Comparison of ENCODE assay signal across 11 mouse cellular contexts in genomic region chr6:87335935-87336295, GRCm38 (mm10). TPM values are rescaled to one million over a fixed set of nuclear protein-coding genes. Genes with fewer than 3 reads are reported as not detected.
A peak's percentile ranks its signal among the peaks of the same experiment; 100 is the strongest.
DNase-seq lines count a peak whose midpoint lies in the region; ATAC-seq lines count a peak whose summit lies in the region.
"Had no signal": no experiment of that assay in that cellular context is flagged by ENCODE, and none has a peak within 500 bp of the region (broad histone marks: within the 10 kb centered on the region; RNA-seq: fewer than 3 reads in every experiment).

No protein-coding gene starts in this region.

- H3K27me3 ChIP-seq in hindbrain, embryonic 16.5 days (replicated peaks; ENCODE audit: control insufficient read depth, insufficient read depth, low read length) = no peaks in the 10 kb centered on the region
- peaks cover 21% of the 10 kb centered on the region for H3K27me3 ChIP-seq in hindbrain, embryonic 10.5 days (ENCODE audit: insufficient read depth, poor library complexity, severe bottlenecking)
- peaks cover 4% of the 10 kb centered on the region; the same call in 1 of the 2 replicates for H3K27me3 ChIP-seq in embryonic facial prominence, embryonic 10.5 days (replicated peaks; ENCODE audit: low read depth, poor library complexity, severe bottlenecking)
- H3K27me3 ChIP-seq in forebrain, embryonic 16.5 days (replicated peaks; ENCODE audit: control insufficient read depth, insufficient read depth, low read length) = no peaks in the 10 kb centered on the region

- peak overlapping the region; percentile 93 for H3K4me2 ChIP-seq in hindbrain, embryonic 16.5 days (ENCODE audit: low read length)
- H3K4me2 ChIP-seq in forebrain, embryonic 16.5 days (ENCODE audit: low read length) = peak overlapping the region; percentile 98; the same call in 1 of the 2 replicates

- DNase-seq in hindbrain, embryonic 10.5 days (ENCODE audit: low spot score) = no peak
- no peak for DNase-seq in embryonic facial prominence, embryonic 10.5 days (ENCODE audit: low spot score)
- peak; percentile 70 for DNase-seq in lung, postnatal 36 days
- DNase-seq in gastrocnemius, adult 18-20 months (ENCODE audit: low spot score) = no peak
- no peak for DNase-seq in right cerebral cortex, postnatal 14 days
- DNase-seq in adrenal gland, postnatal 14 days = no peak

- ATAC-seq in hindbrain, embryonic 16.5 days = no peak
- peak; percentile 18 for ATAC-seq in forebrain, embryonic 16.5 days

- no peaks in the 10 kb centered on the region for H3K9me3 ChIP-seq in hindbrain, embryonic 16.5 days (ENCODE audit: control insufficient read depth, low read length)
- H3K9me3 ChIP-seq in hindbrain, embryonic 10.5 days = no peaks in the 10 kb centered on the region
- no peaks in the 10 kb centered on the region for H3K9me3 ChIP-seq in embryonic facial prominence, embryonic 10.5 days
- no peaks in the 10 kb centered on the region for H3K9me3 ChIP-seq in forebrain, embryonic 16.5 days (ENCODE audit: control insufficient read depth, low read length)
- H3K9me3 ChIP-seq: midbrain, embryonic 12.5 days had no signal

- no peak overlapping the region for H3K9ac ChIP-seq in hindbrain, embryonic 16.5 days (ENCODE audit: low read depth, low read length)
- H3K9ac ChIP-seq in forebrain, embryonic 16.5 days (replicated peaks; ENCODE audit: low read depth, low read length) = no peak overlapping the region

- peak overlapping the region; percentile 84 for H3K4me3 ChIP-seq in hindbrain, embryonic 16.5 days (ENCODE audit: low read length)
- H3K4me3 ChIP-seq in hindbrain, embryonic 10.5 days = no peak overlapping the region
- H3K4me3 ChIP-seq in embryonic facial prominence, embryonic 10.5 days = 0 out of 2 replicates have a peak overlapping the region, but pooled peaks have one; percentile 83
- no peak overlapping the region; the same call in 1 of the 2 replicates for H3K4me3 ChIP-seq in forebrain, embryonic 16.5 days (replicated peaks; ENCODE audit: low read length)

- WGBS in hindbrain, embryonic 16.5 days = 35% methylated on average over 6 of the region's 6 CpGs
- WGBS in hindbrain, embryonic 10.5 days = 37% methylated on average over 6 of the region's 6 CpGs
- 33% methylated on average over 6 of the region's 6 CpGs for WGBS in embryonic facial prominence, embryonic 10.5 days
- WGBS in forebrain, embryonic 16.5 days = 31% methylated on average over 6 of the region's 6 CpGs

- H3K27ac ChIP-seq in hindbrain, embryonic 16.5 days (ENCODE audit: low read depth, low read length) = no peak overlapping the region
- H3K27ac ChIP-seq in hindbrain, embryonic 10.5 days = no peak overlapping the region
- no peak overlapping the region for H3K27ac ChIP-seq in embryonic facial prominence, embryonic 10.5 days (replicated peaks)
- no peak overlapping the region for H3K27ac ChIP-seq in forebrain, embryonic 16.5 days (ENCODE audit: low read length)

- no peaks in the 10 kb centered on the region for H3K36me3 ChIP-seq in hindbrain, embryonic 16.5 days (ENCODE audit: control insufficient read depth, insufficient read depth, low read length)
- no peaks in the 10 kb centered on the region for H3K36me3 ChIP-seq in hindbrain, embryonic 10.5 days
- no peaks in the 10 kb centered on the region for H3K36me3 ChIP-seq in embryonic facial prominence, embryonic 10.5 days (replicated peaks)
- no peaks in the 10 kb centered on the region for H3K36me3 ChIP-seq in forebrain, embryonic 16.5 days (ENCODE audit: control insufficient read depth, insufficient read depth)
- H3K36me3 ChIP-seq: midbrain, embryonic 12.5 days had no signal

- peaks cover 9% of the 10 kb centered on the region for H3K4me1 ChIP-seq in hindbrain, embryonic 16.5 days (ENCODE audit: control insufficient read depth, insufficient read depth, low read depth, low read length)
- peaks cover 30% of the 10 kb centered on the region for H3K4me1 ChIP-seq in hindbrain, embryonic 10.5 days (replicated peaks)
- peaks cover 26% of the 10 kb centered on the region for H3K4me1 ChIP-seq in embryonic facial prominence, embryonic 10.5 days
- H3K4me1 ChIP-seq in forebrain, embryonic 16.5 days (replicated peaks; ENCODE audit: control insufficient read depth, insufficient read depth, low read length) = peaks cover 18% of the 10 kb centered on the region

RNA-seq across cellular contexts. Expression of gene Antxr1, which starts 0.3 kb away (rescaled TPM):
- 4.4 and 5.3 TPM in 2 replicates for polyA plus RNA-seq in hindbrain, embryonic 16.5 days (2015; fragmentation: Nextera tagmentation; extraction: Ambion mirVana)
- 2.8 and 4.0 TPM in 2 replicates for polyA plus RNA-seq in hindbrain, embryonic 10.5 days (2016; fragmentation: Nextera tagmentation; extraction: Ambion mirVana)
- polyA plus RNA-seq in embryonic facial prominence, embryonic 10.5 days (2016; fragmentation: Nextera tagmentation; extraction: Ambion mirVana) = 4.8 and 6.2 TPM in 2 replicates
- 3.1 and 3.2 TPM in 2 replicates for polyA plus RNA-seq in forebrain, embryonic 16.5 days (2015; fragmentation: Nextera tagmentation; extraction: Ambion mirVana)
- total RNA-seq in gastrocnemius, adult 18-20 months (2021) = 1 to 10 TPM; 5.7 to 7.3 TPM
- total RNA-seq in adrenal gland, postnatal 14 days (2021) = 24.9 and 26.5 TPM in 2 replicates
- total RNA-seq: MEL had no signal

RNA-seq across cellular contexts. Expression of gene Gkn1, which starts 14.8 kb away (rescaled TPM):
- not detected in 2 replicates for polyA plus RNA-seq in hindbrain, embryonic 16.5 days (2015; fragmentation: Nextera tagmentation; extraction: Ambion mirVana)
- not detected in 2 replicates for polyA plus RNA-seq in hindbrain, embryonic 10.5 days (2016; fragmentation: Nextera tagmentation; extraction: Ambion mirVana)
- polyA plus RNA-seq in embryonic facial prominence, embryonic 10.5 days (2016; fragmentation: Nextera tagmentation; extraction: Ambion mirVana) = not detected in 2 replicates
- not detected in 2 replicates for polyA plus RNA-seq in forebrain, embryonic 16.5 days (2015; fragmentation: Nextera tagmentation; extraction: Ambion mirVana)
- not detected for total RNA-seq in gastrocnemius, adult 18-20 months (2021)
- not detected in 2 replicates for total RNA-seq in adrenal gland, postnatal 14 days (2021)
- total RNA-seq: adrenal gland, postnatal 25 days; MEL had no signal
- polyA plus RNA-seq: midbrain, embryonic 12.5 days had no signal

RNA-seq across cellular contexts. Expression of gene Gkn2, which starts 37.2 kb away (rescaled TPM):
- not detected in 2 replicates for polyA plus RNA-seq in hindbrain, embryonic 16.5 days (2015; fragmentation: Nextera tagmentation; extraction: Ambion mirVana)
- polyA plus RNA-seq in hindbrain, embryonic 10.5 days (2016; fragmentation: Nextera tagmentation; extraction: Ambion mirVana) = not detected in 2 replicates
- not detected in 2 replicates for polyA plus RNA-seq in embryonic facial prominence, embryonic 10.5 days (2016; fragmentation: Nextera tagmentation; extraction: Ambion mirVana)
- polyA plus RNA-seq in forebrain, embryonic 16.5 days (2015; fragmentation: Nextera tagmentation; extraction: Ambion mirVana) = not detected in 2 replicates
- total RNA-seq in gastrocnemius, adult 18-20 months (2021) = not detected
- not detected in 2 replicates for total RNA-seq in adrenal gland, postnatal 14 days (2021)
- total RNA-seq: adrenal gland, postnatal 25 days; MEL had no signal
- polyA plus RNA-seq: midbrain, embryonic 12.5 days had no signal

RNA-seq across cellular contexts. Expression of gene Gkn3, which starts 52.8 kb away (rescaled TPM):
- 0.44 and 0.93 TPM in 2 replicates for polyA plus RNA-seq in hindbrain, embryonic 16.5 days (2015; fragmentation: Nextera tagmentation; extraction: Ambion mirVana)
- not detected in 2 replicates for polyA plus RNA-seq in hindbrain, embryonic 10.5 days (2016; fragmentation: Nextera tagmentation; extraction: Ambion mirVana)
- not detected in 2 replicates for polyA plus RNA-seq in embryonic facial prominence, embryonic 10.5 days (2016; fragmentation: Nextera tagmentation; extraction: Ambion mirVana)
- 0.30 TPM in 1 of 2 replicates, not detected in the other for polyA plus RNA-seq in forebrain, embryonic 16.5 days (2015; fragmentation: Nextera tagmentation; extraction: Ambion mirVana)
- 1 to 10 TPM; 1.3 to 1.7 TPM for total RNA-seq in gastrocnemius, adult 18-20 months (2021)
- total RNA-seq in adrenal gland, postnatal 14 days (2021) = 1.2 and 1.4 TPM in 2 replicates
- total RNA-seq: adrenal gland, postnatal 25 days; MEL had no signal
- polyA plus RNA-seq: midbrain, embryonic 12.5 days had no signal

Comparison
In these comparisons a context has a peak if more than half of its experiments do, and no peak if none do; other contexts are left out.
1. H3K4me3 ChIP-seq: peak in hindbrain, embryonic 16.5 days (single experiment) and embryonic facial prominence, embryonic 10.5 days (single experiment); none in hindbrain, embryonic 10.5 days (single experiment) and forebrain, embryonic 16.5 days (single experiment).